Mouse (Mus musculus): Measurements from ENCODE around the gene Stx8. TPM values are rescaled to one million over a fixed set of nuclear protein-coding genes. Genes with fewer than 3 reads are reported as not detected.

Gene Stx8
- 48.8 and 60.8 TPM in 2 replicates for polyA plus RNA-seq (2012; ENCODE audit: insufficient read depth, insufficient read length, missing spikeins)

- peak within 1 kb of the TSS; percentile 96 for H3K4me3 ChIP-seq (ENCODE audit: insufficient read depth, low read depth, low read length)
- 0 out of 2 replicates have a peak within 1 kb of the TSS, but pooled peaks have one; percentile 35 for H3K27ac ChIP-seq (replicated peaks; ENCODE audit: low read depth, low read length)
These were observed at the start of gene Stx8 for GRCm38 (mm10) chr11:67965905-67966878. Gene Stx8 (plus strand): TSS chr11:67966193.

DNA sequence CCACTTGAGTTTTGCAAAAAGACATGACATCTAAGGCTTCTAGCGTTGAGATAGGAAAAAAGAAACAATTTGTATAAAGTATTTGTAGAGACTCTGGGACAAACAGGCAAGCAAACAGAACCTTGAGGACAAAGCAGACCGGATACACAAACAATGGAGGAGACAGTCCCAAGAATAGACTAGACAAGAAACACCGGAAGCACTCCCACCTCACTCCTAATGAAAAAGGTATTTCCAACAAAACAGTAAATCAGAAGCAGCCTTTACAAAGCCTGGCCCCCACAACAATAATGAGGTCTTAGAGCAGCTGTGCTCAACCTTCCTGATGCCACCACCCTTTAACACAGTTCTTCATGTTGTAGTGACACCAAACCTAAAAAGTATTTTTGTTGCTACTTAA is 48.9 kb upstream of the Stx8 start:
- peak overlapping the region; percentile 79 for H3K27ac ChIP-seq (replicated peaks; ENCODE audit: low read depth, low read length)
- peaks cover 8% of the 10 kb centered on the region; the same call in 1 of the 2 replicates for H3K4me1 ChIP-seq (ENCODE audit: control insufficient read depth, insufficient read depth, insufficient read length, low read length)
- no peak overlapping the region for H3K4me3 ChIP-seq (ENCODE audit: insufficient read depth, low read depth, low read length)

More at GRCm38 (mm10) chr11:67965905-67966878, at the start of gene Stx8:
- H3K4me1 ChIP-seq (ENCODE audit: control insufficient read depth, insufficient read depth, insufficient read length, low read length): peaks cover 2% of the 10 kb centered on the region; the same call in 1 of the 2 replicates

- H3K27ac ChIP-seq (replicated peaks; ENCODE audit: low read depth, low read length): no peak overlapping the region
- no peak overlapping the region for H3K4me3 ChIP-seq (ENCODE audit: insufficient read depth, low read depth, low read length)
These were observed 46.4 kb upstream of the Stx8 start for GRCm38 (mm10) chr11:67919593-67919992.

DNA sequence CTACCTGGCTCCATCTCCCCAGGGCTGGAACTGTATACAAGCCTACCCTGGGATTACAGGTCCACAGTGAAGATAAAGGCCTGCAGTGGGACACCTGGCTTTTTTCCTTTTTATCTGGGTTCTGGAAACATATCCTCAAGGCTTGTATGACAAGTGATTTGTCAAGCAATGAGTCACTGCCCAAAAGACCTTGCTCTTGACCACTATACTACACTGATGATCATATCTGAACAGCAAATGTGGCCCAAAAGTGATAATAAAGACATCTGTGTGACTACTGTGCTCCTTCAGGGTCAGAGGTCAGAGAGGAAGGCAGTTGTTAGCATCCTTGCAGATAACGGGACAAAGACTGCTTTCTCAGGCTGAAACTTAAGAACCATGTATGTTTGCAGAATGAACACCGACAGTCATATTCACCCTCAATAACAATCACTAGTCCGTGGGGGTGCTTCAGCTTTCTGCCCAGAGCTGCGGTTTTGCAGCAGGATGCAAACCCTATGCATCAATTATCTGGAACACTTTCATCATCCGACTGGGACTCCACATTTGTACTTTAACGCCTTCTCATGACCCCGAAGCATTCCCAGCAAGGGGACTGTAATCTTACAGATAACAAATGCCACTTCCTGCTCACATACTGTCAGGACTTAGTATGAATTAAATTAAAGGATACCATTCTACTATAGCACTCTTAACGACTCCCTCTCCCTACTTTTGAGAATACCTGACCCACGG is 45.6 kb upstream of the Stx8 start:
- H3K27ac ChIP-seq (replicated peaks; ENCODE audit: low read depth, low read length): no peak overlapping the region; the same call in 1 of the 2 replicates
- H3K4me1 ChIP-seq (ENCODE audit: control insufficient read depth, insufficient read depth, insufficient read length, low read length): peaks cover 2% of the 10 kb centered on the region; the same call in 1 of the 2 replicates
- H3K4me3 ChIP-seq (ENCODE audit: insufficient read depth, low read depth, low read length): peak overlapping the region; percentile 13; the same call in 1 of the 2 replicates

More at GRCm38 (mm10) chr11:67919593-67919992, 46.4 kb upstream of the Stx8 start:
- H3K4me1 ChIP-seq (ENCODE audit: control insufficient read depth, insufficient read depth, insufficient read length, low read length): peaks cover 5% of the 10 kb centered on the region; the same call in 1 of the 2 replicates

- peaks cover 2% of the 10 kb centered on the region; the same call in 1 of the 2 replicates for H3K4me1 ChIP-seq (ENCODE audit: control insufficient read depth, insufficient read depth, insufficient read length, low read length)
- peak overlapping the region; percentile 68 for H3K4me3 ChIP-seq (ENCODE audit: insufficient read depth, low read depth, low read length)
- H3K27ac ChIP-seq (replicated peaks; ENCODE audit: low read depth, low read length): peak overlapping the region; percentile 46
These were observed 44.7 kb upstream of the Stx8 start for GRCm38 (mm10) chr11:67921091-67921826.

- peak within 1 kb of the TSS; percentile 53 for H3K27ac ChIP-seq (replicated peaks; ENCODE audit: low read depth, low read length)
- H3K4me1 ChIP-seq (ENCODE audit: control insufficient read depth, insufficient read depth, insufficient read length, low read length): peaks cover 2% of the 10 kb centered on the region; the same call in 1 of the 2 replicates
- peak within 1 kb of the TSS; percentile 68 for H3K4me3 ChIP-seq (ENCODE audit: insufficient read depth, low read depth, low read length)
These were observed 43.9 kb upstream of the Stx8 start, which contains the start of gene Usp43 for GRCm38 (mm10) chr11:67921827-67922754. Gene Usp43 (minus strand): TSS chr11:67922153.

- no peaks in the 10 kb centered on the region; the same call in 1 of the 2 replicates for H3K4me1 ChIP-seq (ENCODE audit: control insufficient read depth, insufficient read depth, insufficient read length, low read length)
- peak overlapping the region; percentile 53 for H3K27ac ChIP-seq (replicated peaks; ENCODE audit: low read depth, low read length)
- H3K4me3 ChIP-seq (ENCODE audit: insufficient read depth, low read depth, low read length): peak overlapping the region; percentile 68
These were observed 43.3 kb upstream of the Stx8 start for GRCm38 (mm10) chr11:67922755-67923125.

DNA sequence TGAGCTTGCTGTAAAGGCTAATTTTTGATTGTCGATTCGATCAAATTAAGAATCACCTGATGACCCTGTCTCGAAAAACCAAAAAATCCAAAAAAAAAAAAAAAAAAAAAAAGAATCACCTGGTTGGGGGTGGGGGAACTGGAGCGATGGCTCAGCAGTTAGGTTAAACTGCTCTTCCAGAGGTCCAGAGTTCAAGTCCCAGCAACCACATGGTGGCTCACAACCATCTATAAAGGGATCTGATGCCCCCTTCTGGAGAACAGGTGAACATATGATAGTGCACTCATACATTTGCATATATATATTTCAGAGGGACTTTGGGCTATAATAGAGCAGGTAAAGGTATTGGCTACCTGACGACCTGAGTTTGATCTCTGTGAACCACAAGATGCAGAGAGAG is 42.3 kb upstream of the Stx8 start:
- Histone ChIP-seq H3K4me1 (ENCODE audit: control insufficient read depth, insufficient read depth, insufficient read length, low read length) (no peaks in the 10 kb centered on the region; the same call in 1 of the 2 replicates), H3K27ac (replicated peaks; ENCODE audit: low read depth, low read length) (no peak overlapping the region), H3K4me3 (ENCODE audit: insufficient read depth, low read depth, low read length) (no peak overlapping the region)

DNA sequence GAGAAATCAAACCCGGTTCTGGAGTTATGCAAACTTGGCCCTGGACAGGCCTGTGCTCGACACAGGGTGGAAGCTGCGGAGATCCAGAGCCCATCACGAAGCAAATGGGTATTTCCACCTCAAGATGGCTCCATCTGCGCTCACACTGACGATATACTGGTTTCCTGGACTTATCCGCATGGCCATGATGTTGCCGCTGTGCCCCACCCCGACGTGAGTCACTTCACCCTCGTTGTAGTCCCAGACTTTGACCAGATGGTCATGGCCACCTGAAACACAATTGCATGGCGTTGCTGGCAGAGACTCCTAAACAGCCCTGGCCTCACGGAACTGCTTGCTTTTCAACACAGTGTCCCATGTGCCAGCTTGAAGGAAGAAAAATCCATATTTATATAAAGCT is 41.0 kb upstream of the Stx8 start:
- Histone ChIP-seq H3K4me3 (ENCODE audit: insufficient read depth, low read depth, low read length) (no peak overlapping the region), H3K4me1 (ENCODE audit: control insufficient read depth, insufficient read depth, insufficient read length, low read length) (no peaks in the 10 kb centered on the region; the same call in 1 of the 2 replicates), H3K27ac (replicated peaks; ENCODE audit: low read depth, low read length) (no peak overlapping the region)

GRCm38 (mm10) chr11:67926348-67927055 is 39.5 kb upstream of the Stx8 start:
- H3K27ac ChIP-seq (replicated peaks; ENCODE audit: low read depth, low read length): no peak overlapping the region
- no peaks in the 10 kb centered on the region; the same call in 1 of the 2 replicates for H3K4me1 ChIP-seq (ENCODE audit: control insufficient read depth, insufficient read depth, insufficient read length, low read length)
- no peak overlapping the region for H3K4me3 ChIP-seq (ENCODE audit: insufficient read depth, low read depth, low read length)

- H3K4me1 ChIP-seq (ENCODE audit: control insufficient read depth, insufficient read depth, insufficient read length, low read length): no peaks in the 10 kb centered on the region
- no peak overlapping the region for H3K4me3 ChIP-seq (ENCODE audit: insufficient read depth, low read depth, low read length)
- H3K27ac ChIP-seq (replicated peaks; ENCODE audit: low read depth, low read length): no peak overlapping the region
These were observed 33.8 kb upstream of the Stx8 start for GRCm38 (mm10) chr11:67932156-67932555.

GRCm38 (mm10) chr11:67948229-67948628 is 17.8 kb upstream of the Stx8 start:
- no peak overlapping the region for H3K4me3 ChIP-seq (ENCODE audit: insufficient read depth, low read depth, low read length)
- no peaks in the 10 kb centered on the region for H3K4me1 ChIP-seq (ENCODE audit: control insufficient read depth, insufficient read depth, insufficient read length, low read length)
- H3K27ac ChIP-seq (replicated peaks; ENCODE audit: low read depth, low read length): no peak overlapping the region

DNA sequence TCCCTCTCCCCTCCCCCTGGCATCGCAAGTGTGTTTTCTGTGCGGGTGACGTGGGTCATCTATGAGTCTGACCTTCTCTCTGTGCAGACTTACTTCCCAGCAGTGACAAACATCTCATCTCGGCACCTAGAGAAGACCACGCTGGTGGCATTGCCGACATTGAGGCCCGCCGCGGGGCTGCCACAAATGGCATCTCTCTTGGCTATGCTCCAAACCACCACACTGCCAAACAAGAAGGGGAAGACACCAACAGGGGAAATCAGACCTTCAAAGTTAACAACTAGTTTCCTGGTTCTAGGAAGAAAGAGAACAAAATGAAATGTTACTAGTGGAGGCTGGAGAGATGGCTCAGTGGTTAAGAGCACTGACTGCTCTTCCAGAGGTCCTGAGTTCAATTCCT is 16.5 kb upstream of the Stx8 start:
- H3K4me1 ChIP-seq (ENCODE audit: control insufficient read depth, insufficient read depth, insufficient read length, low read length): no peaks in the 10 kb centered on the region
- no peak overlapping the region for H3K27ac ChIP-seq (replicated peaks; ENCODE audit: low read depth, low read length)
- H3K4me3 ChIP-seq (ENCODE audit: insufficient read depth, low read depth, low read length): no peak overlapping the region

All from brown adipose tissue, adult 24 weeks (tissue).